Mouse (Mus musculus) myocyte (in vitro differentiated cells): ENCODE measurements around the gene Pmpcb.

ENCODE experiments used
- MAX ChIP-seq: IDR thresholded peaks from one replicate; pipeline ENCODE4 v1.6.1; 2011; ENCODE audit warnings: low read depth, mild to moderate bottlenecking, control low read depth
- MYOD1 ChIP-seq, 3 experiments: IDR thresholded peaks; one replicate each; pipeline ENCODE4 v1.6.1; 2011; ENCODE audit warnings: control low read depth in 2 of 3, low read depth in 2 of 3, mild to moderate bottlenecking in 2 of 3, moderate library complexity in 1 of 3; ENCODE audit not compliant: insufficient read length in 2 of 3, control insufficient read depth in 1 of 3
- POLR2A ChIP-seq: IDR thresholded peaks from one replicate; pipeline ENCODE4 v1.6.1; 2011; ENCODE audit warnings: low read depth, mild to moderate bottlenecking, control low read depth, moderate library complexity; ENCODE audit not compliant: insufficient read length
- POLR2AphosphoS2 ChIP-seq: IDR thresholded peaks from one replicate; pipeline ENCODE4 v1.6.1; 2011; ENCODE audit warnings: low read depth, control low read depth; ENCODE audit not compliant: insufficient read length

GRCm38 (mm10) chr5:21743606-21744005 is 6.7 kb downstream of the Pmpcb start:
- TF ChIP-seq POLR2A (no peak), POLR2AphosphoS2 (no peak), MAX (no peak), MYOD1 (IDR thresholded peaks at IDR 0.05; ENCODE audit: control insufficient read depth in 1 of 3, insufficient read length in 2 of 3, low read depth in 2 of 3) (no peak)
